Mouse (Mus musculus): ENCODE data around the gene Sox30.

Sox30 gene

GRCm38 (mm10) chr11:45979946-45980892, at the start of gene Sox30:
TSS of gene Sox30 (plus strand) at chr11:45980310.
- DNase-seq (ENCODE audit: low spot score): peak; percentile 54

- DNase-seq (ENCODE audit: low spot score): no peak
Measured at GRCm38 (mm10) chr11:45932771-45933170, 47.3 kb upstream of the Sox30 start.

- DNase-seq (ENCODE audit: low spot score): no peak
Measured at GRCm38 (mm10) chr11:45937478-45937877, 42.6 kb upstream of the Sox30 start.

DNA sequence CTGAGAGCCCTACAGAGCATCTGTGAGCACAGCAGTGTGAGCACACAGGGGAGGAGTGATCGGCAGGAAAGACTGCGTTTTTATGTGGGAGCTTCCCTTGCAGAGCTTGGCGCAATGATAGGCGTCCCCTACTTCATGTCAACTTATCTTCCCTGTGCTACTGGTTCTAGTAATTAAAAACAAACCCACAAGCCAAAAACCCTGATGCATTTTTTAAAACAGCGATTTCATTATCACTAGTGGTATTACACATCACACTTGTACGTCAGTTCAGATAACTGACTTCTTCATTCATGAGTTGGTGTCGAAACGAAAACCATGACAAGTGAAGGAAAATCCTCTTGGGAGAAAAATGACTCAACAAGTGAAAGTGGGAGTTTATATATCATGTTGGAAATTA, 41.2 kb upstream of the Sox30 start:
- DNase-seq (ENCODE audit: low spot score): no peak

DNA sequence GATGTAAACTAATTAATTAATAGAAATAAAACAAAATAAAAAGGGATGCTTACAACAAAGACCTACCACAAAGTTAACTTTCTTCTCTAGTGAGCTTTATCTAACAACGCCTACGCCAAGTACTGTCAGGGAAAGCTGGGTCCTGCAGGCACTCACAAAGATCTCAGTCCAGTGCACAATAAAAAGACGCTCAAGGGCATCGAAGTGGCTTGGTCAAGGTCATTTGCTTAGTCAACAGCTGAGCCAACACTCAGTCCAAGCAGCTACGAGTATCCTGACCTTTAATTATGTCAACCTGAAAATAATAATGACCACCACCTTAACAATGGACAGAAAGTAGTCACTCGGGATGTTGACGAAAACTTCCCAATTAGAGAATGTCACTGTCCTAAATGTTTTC, 37.8 kb upstream of the Sox30 start:
- DNase-seq (ENCODE audit: low spot score): no peak

DNA sequence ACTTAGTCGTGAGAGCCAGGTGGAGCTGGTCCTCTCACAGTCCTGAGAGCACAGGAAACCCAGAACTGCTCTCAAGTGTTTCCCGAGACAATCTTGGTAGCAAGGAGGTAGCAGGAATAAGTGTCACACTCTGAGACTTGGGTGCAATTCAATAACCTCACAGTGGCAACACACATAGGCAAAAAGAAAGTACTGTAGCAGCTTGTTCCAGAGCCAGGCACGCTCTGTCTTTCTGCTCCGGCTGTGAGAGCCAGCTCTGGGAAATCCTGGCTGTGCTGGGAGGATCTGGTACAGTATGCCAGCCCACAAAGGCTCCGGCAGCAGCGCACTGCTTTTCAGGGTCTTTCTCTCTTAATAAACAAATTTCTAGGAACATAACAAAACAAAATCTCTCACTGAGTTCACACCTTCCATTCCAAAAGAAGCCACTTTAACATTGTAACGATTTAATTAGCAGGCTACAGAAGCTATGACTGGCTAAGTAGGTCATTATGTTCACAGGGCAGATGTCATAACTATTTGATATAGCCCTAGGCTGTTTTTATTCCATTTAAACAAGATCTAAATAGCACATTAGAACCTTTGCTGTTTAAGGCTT, 36.9 kb upstream of the Sox30 start:
- no peak for DNase-seq (ENCODE audit: low spot score)

GRCm38 (mm10) chr11:45943891-45944642, 36.0 kb upstream of the Sox30 start:
- peak; percentile 16 for DNase-seq (ENCODE audit: low spot score)

- DNase-seq (ENCODE audit: low spot score): peak; percentile 97
Measured at GRCm38 (mm10) chr11:45944643-45945156, 35.4 kb upstream of the Sox30 start, which contains the start of gene Lsm11. TSS of gene Lsm11 (minus strand) at chr11:45944935.

GRCm38 (mm10) chr11:45946796-45947195, 33.3 kb upstream of the Sox30 start:
- no peak for DNase-seq (ENCODE audit: low spot score)

- DNase-seq (ENCODE audit: low spot score): no peak
Measured at GRCm38 (mm10) chr11:45947491-45947890, 32.6 kb upstream of the Sox30 start.

DNA sequence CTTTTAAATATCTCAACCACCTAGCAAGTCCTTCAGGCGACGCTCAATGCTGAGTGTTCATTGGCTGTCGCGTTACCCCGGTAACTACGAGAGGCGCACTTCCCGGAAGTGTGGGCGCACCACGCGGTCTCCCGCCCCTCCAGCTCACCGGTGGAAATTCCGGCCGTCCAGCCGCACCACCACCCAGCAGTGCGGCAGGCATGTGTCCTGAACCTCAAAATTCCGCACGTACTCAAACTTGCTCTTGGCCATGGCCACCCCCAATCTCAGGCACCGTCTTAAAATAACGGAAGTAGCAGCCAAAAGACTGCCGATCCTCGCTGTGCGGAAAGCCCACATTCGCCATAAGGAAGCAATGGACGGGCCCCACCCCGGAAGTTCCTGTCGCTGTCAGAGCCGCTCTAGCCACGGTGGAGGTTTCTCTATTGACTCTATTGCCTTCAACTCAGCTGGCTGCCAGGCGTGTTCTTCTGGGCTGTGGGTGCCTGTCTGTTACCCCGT, 24.9 kb upstream of the Sox30 start, which contains the start of gene Thg1l:
Gene Thg1l, minus strand, starts transcription at position 368 of the 501 bp plus-strand sequence.
- DNase-seq (ENCODE audit: low spot score): peak; percentile 95

DNA sequence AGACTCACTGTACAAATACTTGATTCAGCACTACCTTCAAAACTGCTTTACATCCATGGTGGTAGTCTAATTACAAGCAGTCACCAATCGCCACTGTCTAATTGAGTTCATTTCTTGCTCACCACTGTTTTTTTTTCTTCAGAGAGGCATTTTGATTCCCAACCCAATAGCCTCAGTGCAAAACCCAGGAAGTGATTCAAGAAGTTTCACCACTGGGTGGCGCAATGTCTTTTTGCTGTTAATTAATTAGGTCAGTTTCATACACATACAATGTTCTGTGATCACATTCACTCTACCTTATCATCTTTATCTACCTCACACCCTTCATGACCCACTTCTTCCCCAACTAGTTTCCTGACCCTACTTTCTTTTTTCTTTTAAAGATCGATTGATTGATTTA, 20.5 kb upstream of the Sox30 start:
- peak; percentile 28 for DNase-seq (ENCODE audit: low spot score)

- DNase-seq (ENCODE audit: low spot score): peak; percentile 13
Measured at GRCm38 (mm10) chr11:45960003-45960402, 20.1 kb upstream of the Sox30 start.

DNA sequence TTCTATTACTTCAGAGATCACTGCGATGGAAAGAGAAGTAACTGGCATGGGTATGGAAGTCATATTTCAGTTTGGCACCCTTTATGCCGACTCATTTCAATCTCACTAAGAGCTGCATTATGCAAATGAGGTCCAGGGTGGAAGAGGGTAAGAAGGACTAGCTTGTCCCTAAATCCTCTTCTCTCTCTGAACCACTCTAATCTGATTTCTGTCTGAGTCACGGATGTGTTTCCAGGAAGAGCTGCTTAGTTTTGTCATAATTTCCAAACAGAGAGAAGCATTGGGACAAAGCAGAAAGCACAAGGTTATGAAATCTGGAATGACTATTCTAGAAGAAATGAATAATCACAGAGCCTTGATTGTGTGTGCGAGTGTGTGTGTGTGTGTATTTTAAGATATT, 13.2 kb upstream of the Sox30 start:
- DNase-seq (ENCODE audit: low spot score): no peak

- no peak for DNase-seq (ENCODE audit: low spot score)
Measured at GRCm38 (mm10) chr11:45968466-45968865, 11.6 kb upstream of the Sox30 start.

DNA sequence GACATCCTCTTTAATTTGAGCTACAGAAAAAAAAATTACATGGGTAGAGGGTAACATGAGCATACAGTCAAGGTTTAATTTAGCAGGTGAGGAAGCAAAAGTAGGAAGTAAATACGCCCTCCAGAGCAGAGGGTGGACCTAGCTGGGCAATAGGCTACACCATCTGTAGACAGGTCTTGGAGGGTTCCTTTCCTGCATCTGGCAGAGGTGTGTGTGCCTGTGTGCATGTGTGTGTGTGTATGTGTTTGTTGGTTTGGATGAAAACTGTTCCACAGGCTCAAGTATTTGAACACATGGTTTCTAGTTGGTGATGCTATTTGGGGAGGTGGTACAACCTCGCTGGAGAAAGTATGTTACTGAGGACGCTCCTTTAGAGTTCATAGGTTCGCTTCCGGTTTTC, 6.5 kb upstream of the Sox30 start:
- DNase-seq (ENCODE audit: low spot score): no peak

GRCm38 (mm10) chr11:45974466-45974865, 5.6 kb upstream of the Sox30 start:
- DNase-seq (ENCODE audit: low spot score): no peak

- no peak for DNase-seq (ENCODE audit: low spot score)
Measured at GRCm38 (mm10) chr11:45976061-45976460, 4.0 kb upstream of the Sox30 start.

- DNase-seq (ENCODE audit: low spot score): no peak
Measured at GRCm38 (mm10) chr11:45980893-45981253, 763 bp downstream of the Sox30 start.

DNA sequence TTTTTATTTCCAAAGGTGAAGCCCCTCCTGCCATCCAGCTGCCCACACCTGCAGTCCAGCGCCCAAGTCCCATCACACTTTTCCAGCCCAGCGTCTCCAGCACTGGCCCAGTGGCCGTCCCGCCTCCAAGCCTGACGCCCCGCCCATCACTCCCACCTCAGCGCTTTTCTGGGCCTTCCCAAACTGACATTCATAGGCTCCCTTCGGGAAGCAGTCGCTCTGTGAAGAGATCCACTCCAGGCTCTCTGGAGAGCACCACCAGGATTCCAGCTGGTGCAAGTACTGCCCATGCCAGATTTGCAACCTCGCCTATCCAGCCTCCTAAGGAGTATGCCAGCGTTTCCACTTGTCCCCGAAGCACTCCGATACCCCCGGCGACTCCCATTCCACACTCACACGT, 11.5 kb downstream of the Sox30 start:
- DNase-seq (ENCODE audit: low spot score): no peak

DNA sequence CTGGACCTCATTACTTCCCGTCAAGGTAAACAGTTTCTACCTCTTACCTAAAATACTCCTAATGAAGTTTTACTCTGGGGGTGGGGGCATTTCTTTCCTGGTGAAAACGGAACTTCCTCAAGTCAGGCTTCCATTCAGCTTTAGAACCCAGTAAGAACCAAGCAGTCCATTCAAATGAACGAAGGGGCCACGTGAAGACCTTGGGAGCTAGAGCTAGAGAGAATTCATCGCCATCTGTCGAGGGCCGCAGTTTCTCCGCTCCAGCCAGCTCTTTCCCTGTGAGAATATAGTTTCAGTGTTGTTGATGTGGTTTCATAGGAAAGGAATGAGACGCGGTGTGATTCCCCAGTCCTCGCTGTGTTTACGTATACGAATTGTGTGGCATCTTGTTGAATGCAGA, 12.0 kb downstream of the Sox30 start:
- DNase-seq (ENCODE audit: low spot score): no peak

- DNase-seq (ENCODE audit: low spot score): peak; percentile 28
Measured at GRCm38 (mm10) chr11:46016061-46016460, 36.0 kb downstream of the Sox30 start.

Data from T-cell, adult 2 months (primary cell).